Mouse (Mus musculus): ENCODE measurements around the gene Ankrd13d.

GRCm38 (mm10) chr19:4294381-4295097 lies 11.6 kb upstream of the Ankrd13d start:
- no peak for TF ChIP-seq CTCF (IDR thresholded peaks at IDR 0.05; ENCODE audit: extremely low read depth, insufficient read depth, low read length)
- no peak for TF ChIP-seq POLR2A (IDR thresholded peaks at IDR 0.05; ENCODE audit: extremely low read depth, insufficient read depth, low read length)
